Mouse (Mus musculus) heart, embryonic 12.5 days (tissue): Measurements from ENCODE around the gene Fam171a2. TPM values are rescaled to one million over a fixed set of nuclear protein-coding genes. Genes with fewer than 3 reads are reported as not detected.
"Not testable (repeated sequence)": the region's sequence is repeated elsewhere in the genome, so short reads cannot be mapped to it uniquely, and the experiment has no call there.

Experiments
- ATAC-seq: fragments of 200-750 bp; cut with Nextera tagmentation; 2 replicates; pipeline ENCODE4 v1.8.0; 2017; ENCODE audit warnings: moderate TSS enrichment, moderate library complexity; ENCODE audit not compliant: insufficient number of reproducible peaks, low FRiP score
- H3K27ac ChIP-seq: fragments of 300-500 bp; sonication (generic); 2 replicates; pipeline ENCODE4 v1.5.1; 2016; ENCODE audit warnings: mild to moderate bottlenecking, moderate library complexity; ENCODE audit not compliant: poor library complexity, severe bottlenecking
- H3K27me3 ChIP-seq: fragments of 300-500 bp; sonication (generic); replicated peaks from 2 replicates; pipeline ENCODE4 v1.6.1; 2016; ENCODE audit warnings: mild to moderate bottlenecking, moderate library complexity
- H3K36me3 ChIP-seq: fragments of 300-500 bp; sonication (generic); 2 replicates; pipeline ENCODE4 v1.6.1; 2016; ENCODE audit warnings: mild to moderate bottlenecking, moderate library complexity
- H3K4me1 ChIP-seq: fragments of 300-500 bp; sonication (generic); replicated peaks from 2 replicates; pipeline ENCODE4 v1.6.1; 2016; ENCODE audit warnings: mild to moderate bottlenecking
- H3K4me2 ChIP-seq: fragments of 300-500 bp; sonication (generic); 2 replicates; pipeline ENCODE4 v1.6.1; 2016; ENCODE audit warnings: mild to moderate bottlenecking, moderate library complexity
- H3K4me3 ChIP-seq: fragments of 300-500 bp; sonication (generic); 2 replicates; pipeline ENCODE4 v1.5.1; 2016; ENCODE audit warnings: mild to moderate bottlenecking
- H3K9ac ChIP-seq: fragments of 300-500 bp; sonication (generic); 2 replicates; pipeline ENCODE4 v1.6.1; 2016; ENCODE audit warnings: mild to moderate bottlenecking, moderate library complexity
- H3K9me3 ChIP-seq: fragments of 300-500 bp; sonication (generic); replicated peaks from 2 replicates; pipeline ENCODE4 v1.6.1; 2016; ENCODE audit warnings: mild to moderate bottlenecking, moderate library complexity
- WGBS: fragments of 180-500 bp; shearing (Covaris S2); methylation state at CpG from one replicate; pipeline ENCODE4 v1.1.7; 2016; 5-methylcytosine and 5-hydroxymethylcytosine counted together
- polyA plus RNA-seq: library from polyadenylated mRNA; unstranded; fragments of >200 nt; fragmentation: Nextera tagmentation; extraction: Ambion mirVana; gene quantifications from 2 replicates; pipeline ENCODE4 v1.2.1, GENCODE M21; 2016

Gene Fam171a2
- polyA plus RNA-seq, 1 experiment from 2014 or later, result 4.5 TPM

GRCm38 (mm10) chr11:102399107-102399506 is 48.4 kb downstream of the Fam171a2 start:
- peaks cover 20% of the 10 kb centered on the region for H3K4me1 ChIP-seq
- H3K36me3 ChIP-seq, result peaks cover 23% of the 10 kb centered on the region
- H3K9me3 ChIP-seq, result no peaks in the 10 kb centered on the region
- no peak for ATAC-seq
- H3K4me2 ChIP-seq, result no peak overlapping the region
- peak overlapping the region; percentile 32; the same call in 1 of the 2 replicates for H3K4me3 ChIP-seq
- peaks cover 87% of the 10 kb centered on the region for H3K27me3 ChIP-seq
- H3K27ac ChIP-seq, result no peak overlapping the region
- WGBS, result 16% methylated on average over 15 of the region's 15 CpGs
- no peak overlapping the region for H3K9ac ChIP-seq

- Histone ChIP-seq H3K36me3 (peaks cover 14% of the 10 kb centered on the region), H3K27me3 (peaks cover 83% of the 10 kb centered on the region), H3K9ac (no peak overlapping the region), H3K4me3 (no peak overlapping the region), H3K4me2 (no peak overlapping the region), H3K27ac (no peak overlapping the region), H3K4me1 (peaks cover 28% of the 10 kb centered on the region), H3K9me3 (no peaks in the 10 kb centered on the region)
- WGBS, result 74% methylated on average over 20 of the region's 20 CpGs
- ATAC-seq, result no peak
These were observed 49.3 kb downstream of the Fam171a2 start for GRCm38 (mm10) chr11:102398007-102398825.

GRCm38 (mm10) chr11:102396671-102397141 is 50.8 kb downstream of the Fam171a2 start:
- Histone ChIP-seq H3K27me3 (peaks cover 73% of the 10 kb centered on the region), H3K9me3 (no peaks in the 10 kb centered on the region), H3K9ac (no peak overlapping the region), H3K4me3 (no peak overlapping the region), H3K4me2 (no peak overlapping the region), H3K27ac (no peak overlapping the region), H3K36me3 (no peaks in the 10 kb centered on the region), H3K4me1 (peaks cover 35% of the 10 kb centered on the region)
- ATAC-seq, result no peak
- WGBS, result 83% methylated on average over 7 of the region's 7 CpGs

- Histone ChIP-seq H3K9me3 (no peaks in the 10 kb centered on the region), H3K4me1 (peaks cover 35% of the 10 kb centered on the region), H3K27ac (no peak overlapping the region), H3K9ac (no peak overlapping the region), H3K27me3 (peaks cover 69% of the 10 kb centered on the region), H3K4me3 (no peak overlapping the region), H3K36me3 (no peaks in the 10 kb centered on the region), H3K4me2 (no peak overlapping the region)
- ATAC-seq, result no peak
- WGBS, result 56% methylated on average over 6 of the region's 6 CpGs
These were observed 51.2 kb downstream of the Fam171a2 start for GRCm38 (mm10) chr11:102396263-102396662.

- no peak overlapping the region for H3K4me2 ChIP-seq
- no peak overlapping the region for H3K4me3 ChIP-seq
- H3K27me3 ChIP-seq, result peaks cover 59% of the 10 kb centered on the region
- no peak for ATAC-seq
- 2% methylated on average over 5 of the region's 5 CpGs for WGBS
- no peaks in the 10 kb centered on the region for H3K36me3 ChIP-seq
- no peaks in the 10 kb centered on the region for H3K9me3 ChIP-seq
- H3K4me1 ChIP-seq, result peaks cover 35% of the 10 kb centered on the region
- H3K27ac ChIP-seq, result no peak overlapping the region
- no peak overlapping the region for H3K9ac ChIP-seq
These were observed 52.2 kb downstream of the Fam171a2 start for GRCm38 (mm10) chr11:102395250-102395649.

- H3K4me3 ChIP-seq, result no peak overlapping the region
- no peaks in the 10 kb centered on the region for H3K36me3 ChIP-seq
- H3K9ac ChIP-seq, result no peak overlapping the region
- 74% methylated on average over 9 of the region's 9 CpGs for WGBS
- H3K4me2 ChIP-seq, result no peak overlapping the region
- H3K27me3 ChIP-seq, result peaks cover 52% of the 10 kb centered on the region
- no peak for ATAC-seq
- peaks cover 30% of the 10 kb centered on the region for H3K4me1 ChIP-seq
- H3K9me3 ChIP-seq, result no peaks in the 10 kb centered on the region
- H3K27ac ChIP-seq, result no peak overlapping the region
These were observed 52.9 kb downstream of the Fam171a2 start for GRCm38 (mm10) chr11:102394421-102395124.

- H3K9ac ChIP-seq, result peak overlapping the region; percentile 49; the same call in 1 of the 2 replicates
- peak; percentile 1; the same call in 1 of the 2 replicates for ATAC-seq
These were observed 53.6 kb downstream of the Fam171a2 start for GRCm38 (mm10) chr11:102393719-102394420.

GRCm38 (mm10) chr11:102393238-102393634 is 54.2 kb downstream of the Fam171a2 start, which contains the start of gene Rundc3a:
Gene Rundc3a (plus strand): TSS chr11:102393403.
- Histone ChIP-seq H3K27ac (no peak within 1 kb of the TSS), H3K9me3 (no peaks in the 10 kb centered on the region), H3K4me3 (peak within 1 kb of the TSS; percentile 41), H3K36me3 (no peaks in the 10 kb centered on the region), H3K9ac (peak within 1 kb of the TSS; percentile 49; the same call in 1 of the 2 replicates), H3K4me1 (peaks cover 24% of the 10 kb centered on the region), H3K27me3 (peaks cover 39% of the 10 kb centered on the region), H3K4me2 (peak within 1 kb of the TSS; percentile 89)
- peak; percentile 81 for ATAC-seq
- under 1% methylated on average over 32 of the region's 34 CpGs for WGBS

More at GRCm38 (mm10) chr11:102393719-102394420, 53.6 kb downstream of the Fam171a2 start:
- no peaks in the 10 kb centered on the region for H3K9me3 ChIP-seq
- peaks cover 45% of the 10 kb centered on the region for H3K27me3 ChIP-seq
- H3K4me1 ChIP-seq, result peaks cover 24% of the 10 kb centered on the region
- H3K4me2 ChIP-seq, result peak overlapping the region; percentile 89
- peak overlapping the region; percentile 41 for H3K4me3 ChIP-seq
- 9% methylated on average over 17 of the region's 17 CpGs for WGBS
- no peaks in the 10 kb centered on the region for H3K36me3 ChIP-seq
- no peak overlapping the region for H3K27ac ChIP-seq

- peak overlapping the region; percentile 89 for H3K4me2 ChIP-seq
- H3K4me1 ChIP-seq, result peaks cover 24% of the 10 kb centered on the region
- WGBS, result 15% methylated on average over 15 of the region's 15 CpGs
- peaks cover 33% of the 10 kb centered on the region for H3K27me3 ChIP-seq
- ATAC-seq, result peak; percentile 34
- no peak overlapping the region for H3K9ac ChIP-seq
- H3K27ac ChIP-seq, result no peak overlapping the region
- peak overlapping the region; percentile 41 for H3K4me3 ChIP-seq
- no peaks in the 10 kb centered on the region for H3K9me3 ChIP-seq
- no peaks in the 10 kb centered on the region for H3K36me3 ChIP-seq
These were observed 54.8 kb downstream of the Fam171a2 start for GRCm38 (mm10) chr11:102392441-102393237.

GRCm38 (mm10) chr11:102389436-102389835 is 58.0 kb downstream of the Fam171a2 start:
- 89% methylated on average over 4 of the region's 5 CpGs for WGBS
- not testable (repeated sequence) for H3K9ac ChIP-seq

More at GRCm38 (mm10) chr11:102389436-102389835, 58.0 kb downstream of the Fam171a2 start:
- H3K36me3 ChIP-seq, H3K4me2 ChIP-seq, H3K9me3 ChIP-seq, H3K27me3 ChIP-seq, ATAC-seq, H3K4me3 ChIP-seq, H3K27ac ChIP-seq: not testable (repeated sequence)
- H3K4me1 ChIP-seq, result peaks cover 19% of the 10 kb centered on the region
